Mouse (Mus musculus) layer of hippocampus, postnatal 36 days (tissue): ENCODE data around the gene Cpeb1. TPM values are rescaled to one million over a fixed set of nuclear protein-coding genes. Genes with fewer than 3 reads are reported as not detected.
A peak's percentile ranks its signal among the peaks of the same experiment; 100 is the strongest.

Experiments used
- DNase-seq, 2 experiments: peaks; one replicate each; pipeline ENCODE4 v3.0.0; 2022
- total RNA-seq, 2 experiments: library from RNA; stranded (reverse); gene quantifications; 2 replicates each; pipeline ENCODE4 v1.2.3; 2021

Gene Cpeb1
- total RNA-seq, 2 experiments from 2014 or later, result 108 to 115 TPM

DNA sequence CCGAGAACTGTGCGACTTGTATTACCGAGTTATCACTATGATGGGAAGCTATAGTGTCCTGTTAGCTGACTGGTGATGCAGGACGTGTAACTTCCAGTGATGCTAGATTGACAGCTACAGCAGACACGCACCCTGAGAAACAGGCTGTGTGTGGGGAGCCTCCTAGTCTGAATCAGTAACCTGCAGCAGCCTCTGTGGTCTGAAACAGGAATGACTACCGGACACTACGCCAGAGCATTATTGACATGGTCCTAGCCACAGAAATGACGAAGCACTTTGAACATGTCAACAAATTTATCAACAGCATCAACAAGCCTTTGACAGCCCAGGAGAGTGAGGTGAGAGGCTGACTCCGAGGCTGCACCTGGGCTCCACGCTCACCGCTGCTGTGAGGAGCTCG lies 129.2 kb downstream of the Cpeb1 start:
- DNase-seq, result no peak

DNA sequence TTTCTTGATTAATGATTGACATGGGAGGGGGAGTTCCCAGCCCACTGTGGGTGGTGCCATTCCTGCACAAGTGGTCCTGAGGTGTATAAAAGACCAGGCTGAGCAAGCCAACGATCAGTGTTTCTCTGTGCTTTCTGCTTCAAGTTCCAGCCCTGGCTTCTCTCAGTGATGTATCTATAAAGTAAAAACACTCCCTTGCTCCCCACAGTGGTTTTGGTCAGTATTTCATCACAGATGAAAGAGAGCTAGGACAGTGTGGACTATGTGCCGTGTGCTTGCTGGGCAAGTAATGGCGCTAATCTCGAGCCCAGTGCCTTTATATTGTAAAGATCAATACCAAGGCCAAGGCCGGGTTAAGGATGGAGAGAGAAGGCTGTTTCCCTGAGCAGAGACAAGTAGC lies 133.5 kb downstream of the Cpeb1 start:
- no peak for DNase-seq

DNA sequence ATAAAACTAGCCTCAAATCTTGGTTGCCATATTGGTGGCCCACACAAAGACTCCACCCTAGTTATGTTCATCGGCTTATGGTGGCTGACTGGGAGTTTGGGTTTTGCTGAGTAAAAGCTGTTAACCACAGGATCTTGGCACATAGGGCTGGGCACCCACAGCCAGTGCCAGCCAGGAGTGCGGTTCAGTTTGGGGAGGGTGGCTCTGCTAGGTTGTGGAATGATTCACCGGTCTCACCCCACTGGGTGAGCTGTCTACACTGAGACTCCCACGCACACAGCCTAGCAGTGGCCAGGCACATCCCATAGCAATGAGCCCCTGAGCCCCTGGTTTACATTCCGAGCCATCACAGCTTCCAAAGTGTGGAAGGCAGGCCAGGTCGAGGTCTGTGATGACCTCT lies 135.5 kb downstream of the Cpeb1 start:
- DNase-seq, result no peak

DNA sequence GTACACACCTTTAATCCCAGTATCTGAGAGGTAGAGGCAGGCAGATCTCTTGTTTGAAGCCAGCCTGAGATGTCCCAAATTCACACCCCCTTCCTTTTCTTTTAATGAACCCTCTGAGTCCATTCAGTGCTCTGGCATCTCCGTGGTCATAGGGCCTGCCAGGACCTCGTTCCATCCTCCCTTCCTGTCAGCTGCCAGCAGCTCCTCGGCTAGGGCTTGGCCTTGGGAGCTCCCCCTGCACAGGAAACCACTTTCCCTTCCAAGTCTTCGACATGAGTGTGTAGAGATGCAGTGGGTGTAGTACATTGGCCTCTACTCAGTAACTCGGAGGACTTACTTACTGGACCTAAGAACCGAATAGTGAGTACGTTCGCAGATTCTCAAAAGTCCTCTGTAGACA lies 139.7 kb downstream of the Cpeb1 start:
- no peak for DNase-seq

DNA sequence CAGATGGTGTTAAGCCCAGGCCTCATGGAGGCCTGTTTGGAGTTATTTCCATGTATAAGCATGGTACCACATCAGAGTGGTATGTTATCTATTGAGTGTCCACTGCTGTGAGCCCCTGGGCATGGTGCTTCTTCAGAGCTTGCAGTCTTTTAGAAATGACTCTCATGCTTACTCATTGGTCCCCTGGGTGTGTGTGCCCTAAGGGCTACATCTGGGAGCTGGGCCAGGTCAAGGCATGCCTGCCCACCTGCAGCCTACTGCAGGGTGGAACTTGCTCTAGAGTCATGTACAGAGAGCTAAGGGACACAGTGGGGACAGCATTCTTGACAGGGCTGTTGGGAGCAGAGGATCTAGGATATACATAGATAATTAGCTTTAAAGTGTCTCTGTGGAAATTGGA lies 143.7 kb downstream of the Cpeb1 start:
- DNase-seq, result no peak

DNA sequence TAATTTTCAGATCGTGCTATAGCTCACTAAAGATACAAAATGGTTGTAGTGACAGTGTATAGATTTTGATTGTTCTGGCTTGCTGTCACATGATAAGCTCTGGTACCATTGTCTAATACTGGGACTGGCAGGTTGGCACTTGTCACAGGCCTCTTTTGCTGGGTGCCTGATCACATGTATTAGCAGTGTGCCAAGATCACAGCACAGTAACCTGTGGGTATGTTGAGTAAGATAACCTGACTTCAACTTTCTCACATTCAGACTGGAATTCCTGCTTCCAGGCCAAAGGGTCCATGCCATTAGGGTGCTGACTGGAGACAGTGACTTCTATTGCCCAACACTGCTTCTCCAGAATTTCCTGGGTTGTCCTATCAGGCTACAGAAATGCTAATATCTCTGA lies 144.1 kb downstream of the Cpeb1 start:
- no peak for DNase-seq

DNA sequence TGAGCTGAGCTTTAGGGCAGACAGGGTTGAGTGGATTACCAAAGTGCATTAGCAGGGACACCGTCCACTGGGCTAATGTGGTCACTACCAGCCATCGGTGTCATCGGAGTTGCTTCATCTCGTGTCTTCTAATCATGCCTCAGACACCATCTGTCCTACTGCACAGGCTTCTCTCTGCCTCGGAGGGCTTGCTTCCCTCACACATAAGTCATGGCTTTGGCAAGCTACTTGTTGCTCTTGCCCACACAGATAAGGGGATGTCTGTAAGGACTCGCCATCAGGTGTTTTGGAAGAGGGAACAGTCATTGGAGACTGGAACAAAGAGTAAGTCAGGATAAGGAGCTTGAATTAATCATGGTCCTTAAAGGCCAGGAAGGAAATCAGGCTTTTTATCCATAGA lies 146.0 kb downstream of the Cpeb1 start:
- DNase-seq, result no peak

DNA sequence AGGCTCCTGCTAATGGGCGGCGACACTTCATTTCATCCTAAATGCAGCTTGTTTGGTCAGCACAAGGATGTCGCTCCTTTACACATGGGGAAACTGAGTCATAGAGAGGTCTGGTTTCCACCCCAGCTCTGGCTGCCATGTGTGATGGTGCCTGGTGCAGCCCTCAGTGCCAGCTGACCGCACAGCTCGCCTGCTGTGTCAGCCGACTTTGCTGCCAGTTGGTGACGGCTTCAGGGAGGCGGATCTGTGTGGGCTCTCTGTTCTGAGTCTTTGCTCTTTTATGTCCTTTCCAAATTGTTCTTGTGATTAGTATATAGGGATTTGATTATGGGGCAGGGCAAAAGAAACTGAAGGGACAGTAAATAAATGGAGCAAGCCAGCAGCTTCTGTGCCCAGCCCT lies 147.5 kb downstream of the Cpeb1 start:
- peak; percentile 55 to 69 for DNase-seq

DNA sequence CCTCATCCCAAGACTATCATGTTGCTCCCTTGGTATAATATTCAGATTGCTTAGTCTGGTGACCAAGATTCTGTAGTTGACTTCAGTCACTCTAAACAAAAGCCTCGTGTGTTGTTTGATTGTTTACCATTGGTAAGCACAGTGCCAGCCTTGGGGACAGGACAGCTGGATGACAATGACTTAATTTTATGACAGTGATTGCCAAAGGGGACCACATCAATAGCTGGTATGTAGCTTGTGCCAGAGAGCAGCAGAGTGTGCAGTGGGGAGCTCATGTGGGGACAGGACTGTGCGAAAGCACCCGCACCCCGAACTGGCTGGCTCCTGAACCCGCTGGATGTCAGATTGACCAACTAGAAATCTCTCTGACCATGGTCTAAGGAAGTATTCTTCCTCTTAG lies 150.6 kb downstream of the Cpeb1 start:
- DNase-seq, result no peak

DNA sequence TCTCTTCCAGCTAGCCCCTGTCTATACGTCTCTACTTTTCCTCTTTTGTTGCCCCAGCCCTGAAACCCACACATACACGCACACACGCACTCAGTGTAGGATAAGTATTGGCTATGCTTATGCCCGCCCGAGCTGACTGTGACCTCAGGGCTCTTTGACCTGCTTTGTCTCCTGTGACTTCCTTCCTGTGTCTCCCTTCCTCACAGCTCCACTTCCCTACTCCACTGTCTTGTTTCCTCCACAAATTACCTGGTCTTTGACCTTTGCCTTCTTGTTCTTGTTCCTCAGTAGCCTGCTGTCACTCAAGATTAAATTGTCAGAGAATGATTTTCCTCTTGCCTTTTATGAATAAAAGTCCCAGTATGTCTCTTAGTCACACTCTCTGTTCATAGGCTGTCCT lies 151.2 kb downstream of the Cpeb1 start:
- DNase-seq, result no peak

DNA sequence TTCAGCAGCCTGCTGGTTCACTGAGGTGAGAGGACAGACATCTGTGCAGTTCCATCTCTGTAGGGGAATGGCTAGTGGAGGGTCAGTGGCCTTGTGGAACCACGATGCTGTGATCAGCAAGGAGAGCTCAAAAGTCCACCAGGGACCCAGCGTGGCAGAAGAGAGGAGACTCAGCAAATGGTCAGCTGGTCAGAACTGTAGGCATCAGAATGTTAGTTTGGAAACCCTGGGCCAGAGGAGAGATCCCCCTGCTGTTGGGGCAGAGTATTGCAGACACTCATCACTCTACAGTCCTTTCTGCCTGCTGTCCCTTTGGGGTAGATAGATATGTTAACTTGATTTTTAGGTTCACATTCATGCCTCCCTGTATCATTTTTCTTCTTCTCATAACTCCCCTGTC lies 151.6 kb downstream of the Cpeb1 start:
- DNase-seq, result no peak

DNA sequence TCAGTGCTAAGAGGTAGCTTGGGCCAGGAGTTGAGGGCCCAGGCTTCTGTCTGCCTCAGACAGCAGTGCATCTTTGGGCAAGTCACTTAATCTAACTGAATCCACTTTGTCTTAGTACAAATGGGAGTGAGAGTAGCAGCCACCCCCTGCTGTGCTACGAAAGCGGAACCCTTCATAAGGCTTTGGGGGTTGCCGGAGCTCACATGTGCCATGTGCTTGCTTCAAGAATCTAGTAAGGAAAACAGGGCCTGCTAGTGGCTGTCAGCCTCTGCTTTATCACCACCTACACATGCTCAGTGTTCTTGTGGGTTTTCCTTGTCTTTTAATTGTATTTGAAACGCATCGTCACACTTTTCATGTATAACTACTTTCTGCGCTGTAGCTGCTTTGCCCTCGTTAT lies 153.9 kb downstream of the Cpeb1 start:
- DNase-seq, result no peak

DNA sequence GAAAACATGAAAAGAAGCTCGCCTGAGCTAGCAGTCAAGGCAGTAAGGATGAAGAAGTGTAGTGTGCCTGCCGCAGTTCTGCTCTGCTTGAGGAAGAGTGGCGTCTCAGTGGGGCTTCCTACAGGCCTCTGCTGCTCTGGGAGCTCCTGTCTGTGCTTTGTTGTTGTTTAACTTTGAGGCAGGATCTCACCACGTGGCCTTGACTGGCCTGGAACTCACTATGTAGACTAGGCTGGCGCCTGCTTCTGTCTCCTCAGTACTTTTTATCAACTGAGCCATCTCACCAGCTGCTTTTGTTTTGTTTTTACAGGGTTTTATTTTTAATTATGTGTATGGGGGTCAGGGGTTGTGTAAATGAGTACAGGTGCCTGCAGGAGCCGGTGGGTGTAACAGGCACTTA lies 157.1 kb downstream of the Cpeb1 start:
- no peak for DNase-seq

Other genes starting within 250 kb of the Cpeb1 start
- 1 to 10 TPM; 7.5 to 8.3 TPM for gene Pde8a, start 241.9 kb downstream of the Cpeb1 start, total RNA-seq
- gene Rps17, start 110.2 kb downstream of the Cpeb1 start, total RNA-seq, result 100 to 1,000 TPM; 546 to 562 TPM
- 100 to 1,000 TPM; 163 to 170 TPM for gene Ap3b2, start 38.5 kb upstream of the Cpeb1 start, total RNA-seq
- not detected for gene BC048679, start 42.8 kb upstream of the Cpeb1 start, total RNA-seq
- under 1 TPM; 0.33 to 0.35 TPM for gene Fsd2, start 111.5 kb upstream of the Cpeb1 start, total RNA-seq
- gene Whamm, start 115.8 kb upstream of the Cpeb1 start, total RNA-seq, result 10 to 100 TPM; 17.9 to 19.7 TPM